Mouse (Mus musculus): Measurements from ENCODE around the gene E2f2.

- TF ChIP-seq CTCF (IDR thresholded peaks at IDR 0.05; ENCODE audit: low read depth) = no peak
- no peak for TF ChIP-seq EP300 (optimal IDR thresholded peaks at IDR 0.05)
These were observed 6.3 kb downstream of the E2f2 start for GRCm38 (mm10) chr4:136178475-136178921.
